In the genomic region with DNA sequence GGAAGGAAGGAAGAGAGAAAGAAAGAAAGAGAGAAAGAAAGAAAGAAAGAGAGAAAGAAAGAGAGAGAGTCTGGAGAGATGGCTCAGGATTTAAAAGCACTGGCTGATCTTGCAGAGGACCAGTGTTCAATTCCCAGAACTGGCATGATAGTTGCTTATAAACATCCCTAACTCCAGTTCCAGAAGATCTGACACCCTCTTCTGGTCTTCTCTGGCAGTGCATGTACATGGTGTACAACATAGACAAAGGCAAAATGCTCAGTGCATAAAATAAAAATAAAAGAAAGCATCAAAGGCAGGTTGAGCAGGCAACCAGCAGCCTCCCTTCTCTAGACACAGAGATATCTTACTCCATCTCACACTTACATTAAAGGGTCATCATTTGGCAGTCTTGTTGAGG, we compare ENCODE assay signal across 28 mouse cellular contexts. TPM values are rescaled to one million over a fixed set of nuclear protein-coding genes. Genes with fewer than 3 reads are reported as not detected.
DNase-seq lines count a peak whose midpoint lies in the region; ATAC-seq and TF ChIP-seq lines count a peak whose summit lies in the region.
"Had no signal": no experiment of that assay in that cellular context is flagged by ENCODE, and none has a peak within 500 bp of the region (broad histone marks: within the 10 kb centered on the region; RNA-seq: fewer than 3 reads in every experiment).

No protein-coding gene starts in this region.

- H3K36me3 ChIP-seq in forebrain, postnatal 0 days (ENCODE audit: insufficient read depth) = no peaks in the 10 kb centered on the region
- no peaks in the 10 kb centered on the region for H3K36me3 ChIP-seq in forebrain, embryonic 16.5 days (ENCODE audit: control insufficient read depth, insufficient read depth)
- H3K36me3 ChIP-seq in lung, postnatal 0 days (ENCODE audit: insufficient read depth, low read length) = no peaks in the 10 kb centered on the region
- H3K36me3 ChIP-seq in MEL (ENCODE audit: control insufficient read depth in 1 of 2, insufficient read depth in 2 of 2, low read length in 2 of 2) = no peaks in the 10 kb centered on the region
- H3K36me3 ChIP-seq: embryonic facial prominence, embryonic 13.5 days; hindbrain, embryonic 15.5 days; liver, embryonic 12.5 days; lung, embryonic 15.5 days; midbrain, embryonic 15.5 days; neural tube, embryonic 15.5 days had no signal

- TF ChIP-seq EP300 in lung, postnatal 0 days (IDR thresholded peaks at IDR 0.05) = no peak
- TF ChIP-seq EP300 in MEL (IDR thresholded peaks at IDR 0.05; ENCODE audit: low read depth in 1 of 2, low read length in 2 of 2) = no peak

- no peak for TF ChIP-seq POLR2A in MEL (IDR thresholded peaks at IDR 0.05; ENCODE audit: control insufficient read depth in 1 of 2, insufficient read depth in 1 of 2, low read depth in 1 of 2, low read length in 2 of 2, poor library complexity in 1 of 2)

- no peak overlapping the region for H3K4me2 ChIP-seq in forebrain, postnatal 0 days (ENCODE audit: low read depth)
- no peak overlapping the region for H3K4me2 ChIP-seq in forebrain, embryonic 16.5 days (ENCODE audit: low read length)
- H3K4me2 ChIP-seq in lung, postnatal 0 days (replicated peaks; ENCODE audit: low read depth, low read length) = no peak overlapping the region
- H3K4me2 ChIP-seq: embryonic facial prominence, embryonic 13.5 days; forebrain, embryonic 13.5 days; heart, embryonic 11.5 days; hindbrain, embryonic 15.5 days; liver, embryonic 12.5 days; lung, embryonic 15.5 days; midbrain, embryonic 15.5 days; neural tube, embryonic 15.5 days had no signal

- H3K79me2 ChIP-seq in MEL (ENCODE audit: control insufficient read depth, insufficient read depth, low read length, poor library complexity) = no peaks in the 10 kb centered on the region

- no peak overlapping the region for H3K4me3 ChIP-seq in forebrain, postnatal 0 days (ENCODE audit: low read depth, low read length)
- no peak overlapping the region for H3K4me3 ChIP-seq in forebrain, embryonic 16.5 days (replicated peaks; ENCODE audit: low read length)
- no peak overlapping the region for H3K4me3 ChIP-seq in lung, postnatal 0 days (ENCODE audit: low read depth, low read length)
- no peak overlapping the region for H3K4me3 ChIP-seq in MEL (ENCODE audit: control insufficient read depth in 1 of 2, insufficient read depth in 1 of 2, low read depth in 2 of 2, low read length in 2 of 2)
- H3K4me3 ChIP-seq: embryonic facial prominence, embryonic 13.5 days; erythroblast, embryonic 14.5 days; forebrain, embryonic 13.5 days; hindbrain, embryonic 15.5 days; liver, embryonic 12.5 days; lung, embryonic 15.5 days; midbrain, embryonic 15.5 days; neural tube, embryonic 15.5 days had no signal

- H3K27ac ChIP-seq in forebrain, postnatal 0 days (ENCODE audit: low read depth, low read length) = no peak overlapping the region
- H3K27ac ChIP-seq in forebrain, embryonic 16.5 days (ENCODE audit: low read length) = no peak overlapping the region
- H3K27ac ChIP-seq in lung, postnatal 0 days (ENCODE audit: low read length) = no peak overlapping the region
- no peak overlapping the region for H3K27ac ChIP-seq in MEL (ENCODE audit: control insufficient read depth, low read depth, low read length)
- H3K27ac ChIP-seq: embryonic facial prominence, embryonic 13.5 days; forebrain, embryonic 13.5 days; hindbrain, embryonic 15.5 days; liver, embryonic 12.5 days; lung, embryonic 15.5 days; midbrain, embryonic 15.5 days; neural tube, embryonic 15.5 days had no signal

- TF ChIP-seq CTCF in forebrain, postnatal 0 days (IDR thresholded peaks at IDR 0.05; ENCODE audit: low read depth) = peak; percentile 3; the same call in 1 of the 2 replicates
- peak; percentile 30 for TF ChIP-seq CTCF in lung, postnatal 0 days (IDR thresholded peaks at IDR 0.05)
- TF ChIP-seq CTCF in MEL (IDR thresholded peaks at IDR 0.05 in 2 of 3, conservative IDR thresholded peaks at IDR 0.05 in 1 of 3; ENCODE audit: control insufficient read depth in 1 of 3, insufficient read depth in 1 of 3, low read depth in 2 of 3, low read length in 3 of 3, poor library complexity in 1 of 3, severe bottlenecking in 1 of 3) = peak in 2 of 3 experiments; percentile 48 to 60; a peak in 4 of 6 replicates

- TF ChIP-seq RAD21 in MEL (IDR thresholded peaks at IDR 0.05; ENCODE audit: low read depth, low read length) = peak; percentile 37

- no peak overlapping the region for H3K9ac ChIP-seq in forebrain, postnatal 0 days
- no peak overlapping the region for H3K9ac ChIP-seq in forebrain, embryonic 16.5 days (replicated peaks; ENCODE audit: low read depth, low read length)
- H3K9ac ChIP-seq in lung, postnatal 0 days (replicated peaks; ENCODE audit: low read depth) = no peak overlapping the region
- no peak overlapping the region for H3K9ac ChIP-seq in MEL (ENCODE audit: control insufficient read depth, low read depth, low read length, poor library complexity, severe bottlenecking)
- H3K9ac ChIP-seq: embryonic facial prominence, embryonic 13.5 days; forebrain, embryonic 13.5 days; hindbrain, embryonic 15.5 days; liver, embryonic 12.5 days; lung, embryonic 15.5 days; midbrain, embryonic 15.5 days; neural tube, embryonic 15.5 days had no signal

- no peaks in the 10 kb centered on the region for H3K9me3 ChIP-seq in forebrain, postnatal 0 days (ENCODE audit: low read length)
- H3K9me3 ChIP-seq in forebrain, embryonic 16.5 days (ENCODE audit: control insufficient read depth, low read length) = no peaks in the 10 kb centered on the region
- no peaks in the 10 kb centered on the region for H3K9me3 ChIP-seq in lung, postnatal 0 days (ENCODE audit: low read length)
- H3K9me3 ChIP-seq in MEL (replicated peaks; ENCODE audit: insufficient read depth, low read length) = no peaks in the 10 kb centered on the region
- H3K9me3 ChIP-seq: embryonic facial prominence, embryonic 13.5 days; forebrain, embryonic 13.5 days; hindbrain, embryonic 15.5 days; liver, embryonic 12.5 days; lung, embryonic 15.5 days; midbrain, embryonic 15.5 days; neural tube, embryonic 15.5 days had no signal

- no peak for ATAC-seq in forebrain, postnatal 0 days
- no peak for ATAC-seq in forebrain, embryonic 16.5 days
- no peak for ATAC-seq in lung, postnatal 0 days
- ATAC-seq: activated CD4-positive, CD25-positive, alpha-beta regulatory T cell, adult 4 months; forebrain, embryonic 13.5 days; intestine, embryonic 16.5 days; liver, embryonic 12.5 days; midbrain, embryonic 15.5 days had no signal

- DNase-seq in forebrain, postnatal 0 days = no peak
- no peak for DNase-seq in lung, postnatal 0 days (ENCODE audit: low spot score)
- no peak for DNase-seq in lung, adult 18-20 months
- peak; percentile 53 for DNase-seq in MEL (ENCODE audit: low read depth, low spot score)
- peak; percentile 15 for DNase-seq in naive thymus-derived CD4-positive, alpha-beta T cell, adult 2 months (ENCODE audit: low read depth)
- no peak for DNase-seq in testis, postnatal 14 days (ENCODE audit: low spot score)
- no peak for DNase-seq in gastrocnemius, postnatal 4 days (ENCODE audit: low spot score in 2 of 2)
- DNase-seq: adrenal gland, adult 8-10 months; cerebellum, adult 11-12 months; cerebellum, postnatal 10 days; embryo, embryonic 11 days; gastrocnemius, postnatal 10 days; kidney, postnatal 4 days; lung, postnatal 4 days; thymus, postnatal 14 days had no signal

- no peaks in the 10 kb centered on the region for H3K27me3 ChIP-seq in forebrain, postnatal 0 days (ENCODE audit: insufficient read depth, low read length)
- no peaks in the 10 kb centered on the region for H3K27me3 ChIP-seq in forebrain, embryonic 16.5 days (replicated peaks; ENCODE audit: control insufficient read depth, insufficient read depth, low read length)
- no peaks in the 10 kb centered on the region for H3K27me3 ChIP-seq in lung, postnatal 0 days (replicated peaks; ENCODE audit: insufficient read depth, low read length)
- peaks cover 6 to 12% of the 10 kb centered on the region in 2 experiments for H3K27me3 ChIP-seq in MEL (ENCODE audit: control insufficient read depth in 1 of 2, insufficient read depth in 2 of 2, low read length in 2 of 2)
- H3K27me3 ChIP-seq: forebrain, embryonic 13.5 days; hindbrain, embryonic 15.5 days; lung, embryonic 15.5 days; midbrain, embryonic 15.5 days; neural tube, embryonic 15.5 days had no signal

- H3K4me1 ChIP-seq in forebrain, postnatal 0 days (ENCODE audit: insufficient read depth) = no peaks in the 10 kb centered on the region
- no peaks in the 10 kb centered on the region for H3K4me1 ChIP-seq in forebrain, embryonic 16.5 days (replicated peaks; ENCODE audit: control insufficient read depth, insufficient read depth, low read length)
- H3K4me1 ChIP-seq in lung, postnatal 0 days (ENCODE audit: insufficient read depth, low read depth, low read length) = no peaks in the 10 kb centered on the region
- no peaks in the 10 kb centered on the region for H3K4me1 ChIP-seq in MEL (ENCODE audit: control insufficient read depth in 1 of 2, insufficient read depth in 2 of 2, low read length in 2 of 2)
- H3K4me1 ChIP-seq: forebrain, embryonic 13.5 days; liver, embryonic 12.5 days; lung, embryonic 15.5 days; neural tube, embryonic 15.5 days had no signal

TF ChIP-seq in MEL, 35 proteins besides CTCF, POLR2A, EP300 and RAD21:
- TF ChIP-seq SMC3 (IDR thresholded peaks at IDR 0.05; ENCODE audit: low read depth, low read length) (peak; percentile 51), GABPA (IDR thresholded peaks at IDR 0.05; ENCODE audit: low read depth, low read length) (no peak)

RNA-seq across cellular contexts. Expression of gene Pogz, which starts 21.8 kb away (rescaled TPM):
- 36.2 and 48.2 TPM in 2 replicates for total RNA-seq in forebrain, postnatal 0 days (2014; rRNA removed)
- polyA plus RNA-seq in forebrain, postnatal 0 days (2015; fragmentation: Nextera tagmentation; extraction: Ambion mirVana) = 11.2 and 14.0 TPM in 2 replicates
- polyA plus RNA-seq in forebrain, embryonic 16.5 days (2015; fragmentation: Nextera tagmentation; extraction: Ambion mirVana) = 24.4 and 27.9 TPM in 2 replicates
- polyA plus RNA-seq in lung, postnatal 0 days (2015; fragmentation: Nextera tagmentation; extraction: Ambion mirVana) = 6.8 and 8.1 TPM in 2 replicates
- total RNA-seq in MEL (2012; rRNA removed) = 10.6 and 12.9 TPM in 2 replicates
- 10 to 100 TPM in 1 of 2 experiments, not detected in 1; 31.6 TPM for polyA plus RNA-seq in MEL (2012; ENCODE audit: insufficient read depth in 1 of 2, insufficient read length in 2 of 2, low read depth in 1 of 2, low replicate concordance in 2 of 2, missing spikeins in 1 of 2)
- total RNA-seq in gastrocnemius, postnatal 4 days (2021) = 10 to 100 TPM; 38.4 to 39.2 TPM

RNA-seq across cellular contexts. Expression of gene Cgn, which starts 29.3 kb away (rescaled TPM):
- total RNA-seq in forebrain, postnatal 0 days (2014; rRNA removed) = 6.0 and 7.2 TPM in 2 replicates
- polyA plus RNA-seq in forebrain, postnatal 0 days (2015; fragmentation: Nextera tagmentation; extraction: Ambion mirVana) = 3.3 and 6.0 TPM in 2 replicates
- polyA plus RNA-seq in forebrain, embryonic 16.5 days (2015; fragmentation: Nextera tagmentation; extraction: Ambion mirVana) = 4.9 and 9.0 TPM in 2 replicates
- polyA plus RNA-seq in lung, postnatal 0 days (2015; fragmentation: Nextera tagmentation; extraction: Ambion mirVana) = 29.6 and 37.6 TPM in 2 replicates
- total RNA-seq in MEL (2012; rRNA removed) = 0.04 and 0.07 TPM in 2 replicates
- under 1 TPM in 1 of 2 experiments, not detected in 1; 0.86 TPM for polyA plus RNA-seq in MEL (2012; ENCODE audit: insufficient read depth in 1 of 2, insufficient read length in 2 of 2, low read depth in 1 of 2, low replicate concordance in 2 of 2, missing spikeins in 1 of 2)
- total RNA-seq in gastrocnemius, postnatal 4 days (2021) = under 1 TPM; 0.61 to 0.88 TPM
- total RNA-seq: hematopoietic stem cell, adult 5-6 weeks had no signal
- polyA plus RNA-seq: activated CD4-positive, CD25-positive, alpha-beta regulatory T cell, adult 4 months had no signal

Comparison
In these comparisons a context has a peak if more than half of its experiments do, and no peak if none do; other contexts are left out.
1. DNase-seq: peak in MEL (single experiment) and naive thymus-derived CD4-positive, alpha-beta T cell, adult 2 months (single experiment); none in forebrain, postnatal 0 days (single experiment), lung, postnatal 0 days (single experiment), lung, adult 18-20 months (0 of 2), testis, postnatal 14 days (single experiment) and gastrocnemius, postnatal 4 days (0 of 2).
2. CTCF ChIP-seq: peak in every context shown above with its lines; median percentile 54 in MEL; 30 in lung, postnatal 0 days; 3 in forebrain, postnatal 0 days.